Mouse (Mus musculus) thymus, postnatal 10 days (tissue): ENCODE data around the gene Ifnz.
"Not testable (repeated sequence)": the region's sequence is repeated elsewhere in the genome, so short reads cannot be mapped to it uniquely, and the experiment has no call there.

Experiments used
- DNase-seq, 2 experiments: peaks; one replicate each; pipeline ENCODE4 v3.0.0; 2021; ENCODE audit warnings: low spot score in 2 of 2

The Ifnz gene

DNA sequence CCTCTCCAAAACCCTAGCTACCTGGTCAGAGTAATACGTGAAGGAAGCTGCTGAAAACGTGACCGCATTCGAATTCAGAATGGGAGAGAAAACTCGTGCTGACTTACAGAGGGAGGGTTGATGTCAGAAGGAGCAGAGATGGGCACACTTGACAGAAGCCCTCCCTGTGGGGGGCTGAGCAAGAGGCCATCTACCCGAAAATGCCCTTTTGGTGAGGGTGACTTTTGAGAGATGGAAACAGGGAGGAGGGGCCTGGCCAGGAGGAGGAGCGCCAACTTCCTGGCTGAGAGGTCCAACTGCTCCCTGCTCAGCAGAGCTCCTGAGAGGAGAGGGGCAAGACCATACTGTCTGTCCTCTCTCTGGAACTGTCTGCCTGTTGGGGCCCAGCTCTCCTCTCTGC is at the start of gene Ifnz:
Ifnz (plus strand) TSS at position 301 of the 400 bp plus-strand sequence.
- not testable (repeated sequence) for DNase-seq

- DNase-seq: peak; percentile 48 to 79
Observed at GRCm38 (mm10) chr4:88738480-88738879, 43.5 kb upstream of the Ifnz start.

GRCm38 (mm10) chr4:88739036-88739435 is 42.9 kb upstream of the Ifnz start:
- no peak for DNase-seq

- DNase-seq: no peak
Observed at GRCm38 (mm10) chr4:88741426-88741825, 40.5 kb upstream of the Ifnz start.

GRCm38 (mm10) chr4:88742771-88743371 is 39.1 kb upstream of the Ifnz start:
- no peak for DNase-seq

DNA sequence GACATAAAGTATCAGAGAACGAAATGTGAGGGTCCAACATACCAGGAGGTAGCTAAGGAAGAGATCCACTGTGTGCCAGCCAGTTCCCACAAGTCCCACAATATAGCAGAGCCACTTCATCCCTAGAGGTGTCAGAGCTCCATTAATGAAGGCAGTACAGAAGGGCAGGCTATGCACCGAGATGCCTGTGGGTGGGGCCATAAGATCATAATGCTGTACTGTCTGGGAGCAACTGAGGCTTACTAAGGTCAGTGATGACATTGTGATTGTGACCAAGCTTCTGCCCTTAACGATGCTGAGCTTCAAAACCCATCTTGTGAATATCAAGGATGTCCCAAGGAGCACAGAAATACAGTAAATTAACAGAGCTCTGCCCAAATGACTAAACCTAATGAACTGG is 37.7 kb upstream of the Ifnz start:
- DNase-seq: no peak

DNA sequence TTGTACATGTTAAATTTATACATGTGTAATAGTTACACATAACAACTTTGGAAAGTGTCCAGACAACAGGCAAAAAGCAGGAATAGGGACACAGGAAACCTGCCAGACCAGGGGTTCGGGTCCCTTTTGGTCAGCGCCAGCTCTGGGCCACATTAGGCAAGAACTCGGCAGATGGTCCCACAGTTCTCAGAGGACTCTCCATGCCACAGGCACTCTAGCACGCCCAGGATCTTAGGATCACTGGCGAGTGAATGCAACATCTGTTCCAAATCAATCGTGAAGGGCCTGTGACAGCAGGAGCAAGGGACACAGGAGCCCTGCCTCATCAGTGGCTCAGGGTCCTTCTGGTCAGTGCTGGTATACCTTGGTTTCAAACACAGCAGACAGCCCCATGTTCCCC is 32.0 kb upstream of the Ifnz start:
- DNase-seq: no peak

GRCm38 (mm10) chr4:88754818-88755340 is 27.1 kb upstream of the Ifnz start, which contains the start of gene Gm13271:
Gm13271 (plus strand) TSS chr4:88754868.
- peak; percentile 61 to 83 for DNase-seq

- peak in 1 of 2 experiments; percentile 23 for DNase-seq
Observed at GRCm38 (mm10) chr4:88756581-88757513, 25.1 kb upstream of the Ifnz start.

- DNase-seq: peak; percentile 85 to 91
Observed at GRCm38 (mm10) chr4:88757628-88758031, 24.3 kb upstream of the Ifnz start.

- not testable (repeated sequence) for DNase-seq
Observed at GRCm38 (mm10) chr4:88758751-88759150, 23.2 kb upstream of the Ifnz start.

GRCm38 (mm10) chr4:88759610-88760268 is 22.2 kb upstream of the Ifnz start, which contains the start of gene Gm13283:
Gm13283 (plus strand) TSS chr4:88760119.
- DNase-seq: peak; percentile 43 to 53

DNA sequence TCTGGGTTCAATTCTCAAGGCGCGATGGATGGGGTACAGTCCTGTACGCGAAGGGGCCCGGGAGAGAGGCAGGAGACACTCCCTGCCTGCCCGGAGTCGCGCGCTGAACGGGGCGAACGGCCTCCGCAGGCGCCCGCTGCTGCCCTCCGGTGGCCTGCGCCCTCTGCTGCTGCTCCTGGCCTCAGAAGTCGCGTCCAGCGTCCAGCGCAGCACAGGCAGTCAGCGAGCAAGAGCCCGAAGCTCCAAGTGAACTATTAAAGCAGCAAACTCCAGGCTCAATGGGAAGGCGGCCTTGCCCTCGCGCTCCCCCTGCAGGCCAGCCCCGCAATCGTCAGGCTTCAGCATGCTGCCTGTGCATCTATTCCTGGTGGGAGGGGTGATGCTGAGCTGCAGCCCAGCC is 21.5 kb upstream of the Ifnz start:
- DNase-seq: not testable (repeated sequence)

- DNase-seq: peak; percentile 90 to 93
Observed at GRCm38 (mm10) chr4:88761776-88762175, 20.2 kb upstream of the Ifnz start.

DNA sequence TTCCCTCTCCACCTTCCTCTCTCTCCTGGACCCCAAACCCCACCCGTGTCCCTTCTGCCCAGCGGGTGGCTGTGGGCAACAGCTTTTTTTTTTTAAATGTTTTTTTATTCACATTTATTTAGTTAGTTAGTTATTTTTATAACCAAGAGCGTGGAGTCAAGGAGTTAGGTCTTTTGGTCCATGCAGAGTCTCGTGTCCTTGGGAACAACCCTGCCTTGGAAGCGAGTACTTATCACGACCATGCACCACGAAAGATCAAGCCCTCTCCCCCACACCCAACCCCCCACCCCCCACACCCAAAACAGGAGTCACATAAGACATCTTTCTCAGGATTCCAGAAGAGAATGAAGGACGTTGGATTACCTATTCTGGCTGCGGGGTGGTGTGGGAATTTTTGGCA is 19.6 kb upstream of the Ifnz start:
- DNase-seq: not testable (repeated sequence)

DNA sequence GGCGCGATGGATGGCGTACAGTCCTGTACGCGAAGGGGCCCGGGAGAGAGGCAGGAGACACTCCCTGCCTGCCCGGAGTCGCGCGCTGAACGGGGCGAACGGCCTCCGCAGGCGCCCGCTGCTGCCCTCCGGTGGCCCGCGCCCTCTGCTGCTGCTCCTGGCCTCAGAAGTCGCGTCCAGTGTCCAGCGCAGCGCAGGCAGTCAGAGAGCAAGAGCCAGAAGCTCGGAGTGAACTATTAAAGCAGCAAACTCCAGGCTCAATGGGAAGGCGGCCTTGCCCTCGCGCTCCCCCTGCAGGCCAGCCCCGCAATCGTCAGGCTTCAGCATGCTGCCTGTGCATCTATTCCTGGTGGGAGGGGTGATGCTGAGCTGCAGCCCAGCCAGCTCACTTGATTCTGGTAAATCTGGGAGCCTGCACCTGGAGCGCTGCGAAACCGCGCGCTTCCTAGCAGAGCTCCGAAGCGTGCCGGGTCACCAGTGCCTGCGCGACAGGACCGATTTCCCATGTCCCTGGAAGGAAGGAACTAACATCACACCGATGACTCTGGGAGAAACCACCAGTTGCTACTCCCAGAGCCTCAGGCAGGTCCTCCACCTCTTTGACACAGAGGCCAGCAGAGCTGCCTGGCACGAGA is 18.4 kb upstream of the Ifnz start:
- DNase-seq: not testable (repeated sequence)

DNA sequence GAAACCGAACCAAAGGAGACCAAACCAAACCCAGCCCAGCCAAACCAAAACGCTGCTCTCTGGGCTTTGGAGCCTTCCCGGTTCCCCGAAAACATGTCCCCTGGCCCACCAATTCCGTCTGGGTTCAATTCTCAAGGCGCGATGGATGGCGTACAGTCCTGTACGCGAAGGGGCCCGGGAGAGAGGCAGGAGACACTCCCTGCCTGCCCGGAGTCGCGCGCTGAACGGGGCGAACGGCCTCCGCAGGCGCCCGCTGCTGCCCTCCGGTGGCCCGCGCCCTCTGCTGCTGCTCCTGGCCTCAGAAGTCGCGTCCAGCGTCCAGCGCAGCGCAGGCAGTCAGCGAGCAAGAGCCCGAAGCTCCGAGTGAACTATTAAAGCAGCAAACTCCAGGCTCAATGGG is 8.4 kb upstream of the Ifnz start, which contains the start of gene Gm13290:
Gm13290 (plus strand) TSS at position 301 of the 400 bp plus-strand sequence.
- DNase-seq: not testable (repeated sequence)

GRCm38 (mm10) chr4:88776622-88777021 is 5.3 kb upstream of the Ifnz start, which contains the start of gene Gm13289:
Gm13289 (plus strand) TSS chr4:88776922.
- DNase-seq: not testable (repeated sequence)

- DNase-seq: not testable (repeated sequence)
Observed at GRCm38 (mm10) chr4:88779550-88779949, 2.4 kb upstream of the Ifnz start, which contains the start of gene Gm13272. Gm13272 (plus strand) TSS chr4:88779850.

DNA sequence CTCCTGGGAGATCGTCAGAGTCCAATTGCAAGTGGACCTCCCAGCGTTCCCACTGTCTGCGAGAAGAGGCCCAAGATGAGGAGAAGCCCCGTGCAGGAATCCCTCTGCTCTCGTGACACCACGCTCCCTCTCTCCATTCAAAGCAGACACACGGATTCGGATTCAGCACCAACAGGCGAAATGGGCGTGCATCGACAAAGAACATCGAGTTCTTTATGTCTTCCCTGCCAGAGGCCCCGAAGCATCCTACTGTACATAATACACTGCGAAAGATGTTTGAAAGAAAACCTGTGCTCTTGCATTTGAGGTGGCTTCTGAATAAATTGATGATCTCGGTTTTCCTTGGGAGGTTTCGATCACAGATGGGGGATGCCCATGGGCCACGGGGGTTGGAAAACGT is 1.6 kb upstream of the Ifnz start:
- not testable (repeated sequence) for DNase-seq

DNA sequence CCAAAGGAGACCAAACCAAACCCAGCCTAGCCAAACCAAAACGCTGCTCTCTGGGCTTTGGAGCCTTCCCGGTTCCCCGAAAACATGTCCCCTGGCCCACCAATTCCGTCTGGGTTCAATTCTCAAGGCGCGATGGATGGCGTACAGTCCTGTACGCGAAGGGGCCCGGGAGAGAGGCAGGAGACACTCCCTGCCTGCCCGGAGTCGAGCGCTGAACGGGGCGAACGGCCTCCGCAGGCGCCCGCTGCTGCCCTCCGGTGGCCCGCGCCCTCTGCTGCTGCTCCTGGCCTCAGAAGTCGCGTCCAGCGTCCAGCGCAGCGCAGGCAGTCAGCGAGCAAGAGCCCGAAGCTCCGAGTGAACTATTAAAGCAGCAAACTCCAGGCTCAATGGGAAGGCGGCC is 404 bp downstream of the Ifnz start:
- not testable (repeated sequence) for DNase-seq
